Mouse (Mus musculus): ENCODE measurements at regions not wholly inside any gene's neighbourhood (a gene's known extent, or its start where the extent isn't known, plus 50 kb on each side); places are given as distances from the start of the nearest gene placed in this dataset.

DNA sequence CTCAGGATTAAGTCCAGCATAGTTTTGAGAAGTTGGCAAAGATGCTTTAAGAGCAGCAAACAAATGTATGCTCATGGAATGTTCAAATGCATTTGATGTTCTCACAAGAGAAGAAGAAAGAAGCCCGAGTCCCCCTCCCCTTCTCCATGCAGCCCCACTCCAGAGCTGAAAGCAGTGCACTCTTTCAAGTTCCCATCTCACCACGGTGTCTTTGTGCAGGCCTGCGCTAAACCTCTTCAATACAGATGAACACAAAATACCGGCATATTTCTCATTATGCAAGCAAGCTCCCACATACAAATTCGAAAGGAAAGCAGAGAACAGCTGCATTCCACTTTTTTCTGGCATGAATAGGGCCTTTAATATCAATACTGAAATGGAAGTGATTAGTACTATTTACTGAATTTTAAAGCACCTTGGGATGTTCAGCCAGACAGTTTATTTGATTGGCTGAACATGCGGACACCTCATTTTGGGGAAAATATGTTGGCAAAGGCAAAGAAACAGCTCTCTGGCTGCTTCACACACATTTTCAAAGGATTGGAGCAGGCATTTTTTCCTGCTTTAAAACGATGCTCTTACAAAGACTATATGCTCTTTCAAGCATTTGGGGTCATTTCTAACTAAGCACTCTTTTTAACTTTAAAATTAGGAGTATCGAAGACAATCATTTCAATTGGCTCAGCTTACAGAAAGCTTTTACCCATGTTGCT, 595.8 kb downstream of the Car8 start:
- DNase-seq (ENCODE audit: low spot score in 2 of 2), result no peak

DNA sequence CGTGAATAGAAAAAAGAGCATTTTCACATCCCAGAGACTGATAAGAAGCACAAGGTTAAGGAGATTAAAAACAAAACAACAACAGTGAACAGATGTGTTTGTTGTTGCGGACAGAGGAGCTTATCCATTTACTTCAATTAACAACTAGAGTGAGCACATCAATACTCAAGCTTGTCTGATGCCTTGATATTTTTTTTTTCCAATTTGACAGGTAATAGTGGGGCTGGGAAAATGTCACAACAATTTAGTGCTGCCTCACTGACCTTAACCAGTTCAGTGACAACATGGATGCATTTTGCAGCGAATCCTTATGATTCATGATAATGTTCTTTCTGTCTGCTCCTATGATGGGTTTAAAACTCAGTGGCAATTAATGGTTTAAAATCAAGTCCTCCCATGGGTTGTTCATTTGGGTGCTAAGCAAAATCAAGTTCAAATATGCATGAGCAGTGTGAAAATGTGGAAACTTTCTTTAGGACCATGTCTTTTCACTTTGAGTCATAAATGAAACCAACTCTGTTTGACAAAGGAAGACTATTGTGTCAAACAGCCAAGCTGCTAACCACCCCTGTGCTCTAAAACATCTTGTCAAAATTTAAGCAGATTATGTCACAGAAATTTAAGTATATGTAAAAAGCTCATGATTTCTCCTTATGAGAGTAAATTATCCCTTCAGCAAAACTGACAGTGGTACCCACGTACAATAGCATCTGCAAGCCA, 641.0 kb downstream of the Car8 start:
- no peak for DNase-seq (ENCODE audit: low spot score in 2 of 2)

- DNase-seq (ENCODE audit: low spot score in 2 of 2), result peak in 1 of 2 experiments; percentile 24
These were observed 642.7 kb downstream of the Car8 start for GRCm38 (mm10) chr4:7596116-7596515.

- DNase-seq (ENCODE audit: low spot score in 2 of 2), result no peak
These were observed 655.0 kb downstream of the Car8 start for GRCm38 (mm10) chr4:7583851-7584250.

DNA sequence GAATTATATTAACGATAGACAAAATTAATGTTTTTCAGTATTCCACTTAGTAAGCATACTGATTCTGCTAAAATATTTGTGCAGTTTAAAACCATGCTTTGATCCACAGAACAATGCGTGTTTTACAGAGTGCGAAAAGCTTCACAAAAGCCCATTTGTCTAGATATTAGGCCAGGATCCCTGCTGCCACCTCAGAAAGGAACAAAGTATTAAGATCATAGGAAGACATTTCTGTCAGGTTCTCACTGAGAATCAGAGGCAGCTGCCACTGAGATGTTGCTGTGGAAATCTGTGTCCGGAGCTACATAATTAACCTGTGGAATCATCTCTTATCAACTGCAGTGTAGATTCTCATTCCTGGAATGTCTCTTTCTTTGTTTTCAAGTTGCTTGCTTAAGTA, 656.9 kb downstream of the Car8 start:
- no peak for DNase-seq (ENCODE audit: low spot score in 2 of 2)

- no peak for DNase-seq (ENCODE audit: low spot score in 2 of 2)
These were observed 657.5 kb downstream of the Car8 start for GRCm38 (mm10) chr4:7581220-7581916.

GRCm38 (mm10) chr4:7580554-7581219, 658.2 kb downstream of the Car8 start:
- peak in 1 of 2 experiments; percentile 21 for DNase-seq (ENCODE audit: low spot score in 2 of 2)

GRCm38 (mm10) chr4:7574011-7574410, 664.8 kb downstream of the Car8 start:
- DNase-seq (ENCODE audit: low spot score in 2 of 2), result no peak

DNA sequence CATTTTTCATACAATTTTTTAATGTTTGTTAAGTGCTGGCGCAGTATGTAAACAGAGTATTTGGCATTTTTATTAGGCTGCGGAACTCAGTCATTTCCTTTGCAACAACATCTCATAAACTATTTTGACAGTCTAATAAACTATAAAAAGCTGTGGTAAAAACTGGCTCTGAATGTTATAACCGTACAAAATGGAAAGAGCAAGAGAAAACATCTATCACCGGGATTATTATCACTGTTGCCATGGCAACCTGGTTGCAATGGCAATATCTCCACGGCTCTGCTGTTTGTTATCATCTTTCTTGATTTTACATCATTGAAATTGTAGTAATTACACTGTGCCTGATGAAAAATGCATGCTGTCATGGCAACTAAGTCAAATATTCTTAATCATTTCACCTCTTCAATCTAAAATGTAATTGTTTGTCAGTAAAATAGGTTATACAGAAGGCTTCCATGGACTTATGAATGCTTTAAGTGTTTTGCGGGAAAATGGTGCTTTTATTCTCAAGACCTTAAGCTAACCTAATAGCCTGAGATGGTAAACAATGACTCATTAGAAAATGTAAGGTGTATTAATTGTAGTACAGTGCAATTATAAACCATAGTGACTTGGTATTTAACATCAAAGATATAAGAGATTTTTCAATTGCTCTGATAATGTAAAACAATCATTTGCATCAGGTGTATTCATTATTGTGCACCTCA, 671.0 kb downstream of the Car8 start:
- DNase-seq (ENCODE audit: low spot score in 2 of 2), result no peak

- DNase-seq (ENCODE audit: low spot score in 2 of 2), result no peak
These were observed 678.7 kb downstream of the Car8 start for GRCm38 (mm10) chr4:7559867-7560832.

- DNase-seq (ENCODE audit: low spot score in 2 of 2), result no peak
These were observed 680.1 kb downstream of the Car8 start for GRCm38 (mm10) chr4:7558721-7559120.

DNA sequence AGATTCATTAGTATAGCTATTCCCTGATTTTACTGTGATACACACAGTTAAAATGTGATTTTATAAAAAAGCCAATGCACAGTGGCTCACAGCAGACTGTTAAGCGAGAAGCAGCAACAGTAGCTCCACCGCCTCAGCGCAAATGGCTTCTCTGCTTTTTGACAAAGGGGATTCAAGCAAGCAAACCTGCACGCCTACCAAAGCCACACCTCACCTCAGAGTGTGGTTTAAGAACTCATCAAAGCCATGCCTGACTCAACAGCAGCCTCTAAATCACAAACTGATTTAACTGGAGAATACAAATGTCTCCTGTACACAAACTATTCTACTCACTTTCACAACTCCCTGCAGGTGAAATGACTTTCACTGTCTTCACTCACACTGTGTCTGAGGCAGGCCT, 704.5 kb downstream of the Car8 start:
- DNase-seq (ENCODE audit: low spot score in 2 of 2), result no peak

DNA sequence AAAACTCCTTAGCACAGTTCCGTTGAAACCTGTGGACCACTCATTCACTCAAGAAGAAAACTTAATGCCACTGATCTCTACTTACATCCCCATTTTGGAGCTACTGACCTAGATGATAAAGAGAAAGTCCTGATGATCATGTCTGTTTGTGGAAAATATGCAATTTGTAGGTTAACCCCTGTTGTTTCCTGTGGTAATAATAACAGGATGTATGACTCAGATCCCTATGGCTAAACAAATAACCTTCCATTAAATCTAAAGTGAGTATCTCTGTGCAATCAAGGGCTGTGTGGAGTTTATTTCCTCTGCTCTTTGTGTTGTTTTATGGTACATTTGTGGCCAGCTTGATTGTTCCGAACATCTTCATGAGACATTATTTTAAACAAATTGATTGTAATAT, 711.1 kb downstream of the Car8 start:
- no peak for DNase-seq (ENCODE audit: low spot score in 2 of 2)

- no peak for DNase-seq (ENCODE audit: low spot score in 2 of 2)
These were observed 725.8 kb downstream of the Car8 start for GRCm38 (mm10) chr4:7513081-7513480.

DNA sequence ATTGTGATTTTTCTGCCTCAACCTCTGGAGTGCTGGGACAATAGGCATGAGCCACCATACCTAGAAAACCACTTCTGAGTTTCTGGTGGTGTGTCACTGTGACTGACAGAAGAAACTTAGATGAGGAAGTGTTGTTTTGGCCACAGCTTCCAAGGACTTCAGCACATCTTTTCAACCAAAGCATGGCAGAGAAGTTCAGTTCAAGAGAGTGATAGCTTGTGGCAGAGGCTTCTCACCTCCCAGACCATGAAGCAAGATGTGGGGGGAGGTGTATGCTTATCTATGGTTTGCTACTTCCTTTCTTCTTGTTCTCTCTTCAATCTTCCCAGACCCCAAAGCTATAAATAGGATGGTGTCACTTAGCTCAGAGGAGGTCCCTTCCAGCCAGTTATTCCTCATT, 753.3 kb downstream of the Car8 start:
- DNase-seq (ENCODE audit: low spot score in 2 of 2), result no peak

DNA sequence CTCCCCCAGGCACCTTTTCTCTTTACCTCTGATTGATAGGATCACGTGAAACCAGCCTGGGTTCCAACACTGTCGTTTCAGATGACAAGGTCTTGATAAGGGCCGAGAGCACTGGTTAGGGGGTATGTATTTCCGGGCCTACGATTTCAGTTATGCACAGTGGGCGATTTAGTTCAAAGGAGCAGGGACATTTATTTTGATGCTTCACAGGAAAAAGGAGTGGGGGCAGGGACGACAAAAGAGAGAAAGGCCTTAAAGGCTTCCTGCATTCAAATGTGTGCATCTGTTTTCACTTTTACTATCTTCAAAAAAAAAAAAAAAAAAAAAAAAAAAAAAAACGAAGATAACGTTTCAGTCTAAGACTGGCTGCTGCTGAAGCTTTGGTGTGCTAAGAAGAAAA, 783.7 kb downstream of the Car8 start:
- no peak for DNase-seq (ENCODE audit: low spot score in 2 of 2)

DNA sequence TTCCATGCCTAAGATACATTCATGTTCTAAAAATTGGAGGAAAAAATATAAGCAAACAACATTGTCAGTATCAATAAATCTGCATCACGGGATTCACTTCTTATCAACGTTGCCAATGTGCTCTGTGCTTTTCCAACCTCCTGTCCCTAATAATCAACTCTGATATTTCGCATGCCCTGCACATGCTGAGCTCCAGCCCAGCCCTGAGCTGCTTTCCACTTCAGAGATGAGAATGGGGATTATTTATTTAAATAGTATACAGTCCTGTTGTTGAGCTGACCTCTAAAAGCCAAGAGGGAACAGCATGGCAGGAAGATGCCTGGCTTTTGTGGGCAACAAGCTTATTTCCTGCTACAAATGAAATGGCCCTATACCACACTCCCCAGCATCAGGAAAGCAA, 786.2 kb downstream of the Car8 start:
- no peak for DNase-seq (ENCODE audit: low spot score in 2 of 2)

DNA sequence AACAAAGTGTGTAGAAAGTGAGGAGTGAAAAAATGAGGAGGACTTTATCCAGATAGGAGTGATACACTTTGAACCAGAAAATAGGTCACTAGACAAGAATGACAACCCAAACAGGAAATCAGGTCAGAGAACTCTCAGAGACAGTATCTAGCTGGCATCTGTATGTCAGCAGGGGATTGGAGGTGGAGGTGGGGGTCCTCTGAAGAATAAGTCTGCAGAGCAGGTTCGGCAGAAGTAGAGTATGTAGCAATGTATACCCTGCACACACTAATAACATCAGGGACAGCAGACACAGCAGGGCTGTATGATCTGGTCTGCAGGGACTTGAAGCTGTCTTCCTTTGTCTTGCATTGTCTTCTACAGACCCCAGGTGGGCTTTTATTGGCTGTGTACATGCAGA, 787.9 kb downstream of the Car8 start:
- DNase-seq (ENCODE audit: low spot score in 2 of 2), result no peak

DNA sequence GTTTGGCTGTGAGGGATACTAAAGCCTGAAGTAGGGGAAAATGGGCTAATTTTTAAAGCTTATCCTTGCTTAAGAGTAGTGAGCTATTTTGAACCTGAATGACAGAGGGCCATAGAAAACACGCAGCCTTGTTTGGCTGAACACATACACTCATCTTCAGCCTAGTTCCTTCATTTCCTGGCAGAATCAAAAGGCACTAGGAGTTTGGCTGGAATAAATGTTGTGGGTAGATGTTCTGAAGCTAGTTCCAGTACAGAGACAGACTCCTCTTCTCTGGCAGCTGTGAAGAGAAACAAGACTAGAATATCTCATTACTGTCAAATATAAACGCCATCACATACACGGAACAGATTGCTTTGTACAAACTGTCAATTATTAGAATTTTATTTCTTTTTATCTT, 809.5 kb downstream of the Car8 start:
- no peak for DNase-seq (ENCODE audit: low spot score in 2 of 2)

GRCm38 (mm10) chr4:7424081-7424480, 814.8 kb downstream of the Car8 start:
- DNase-seq (ENCODE audit: low spot score in 2 of 2), result no peak

- no peak for DNase-seq (ENCODE audit: low spot score in 2 of 2)
These were observed 815.6 kb downstream of the Car8 start for GRCm38 (mm10) chr4:7423204-7423603.

All from frontal cortex, postnatal 10 days (tissue).